Mouse (Mus musculus): ENCODE results near the gene C3ar1. TPM values are rescaled to one million over a fixed set of nuclear protein-coding genes. Genes with fewer than 3 reads are reported as not detected.

Gene C3ar1
- 1.1 and 2.0 TPM in 2 replicates for polyA plus RNA-seq (2012; rRNA removed)

DNA sequence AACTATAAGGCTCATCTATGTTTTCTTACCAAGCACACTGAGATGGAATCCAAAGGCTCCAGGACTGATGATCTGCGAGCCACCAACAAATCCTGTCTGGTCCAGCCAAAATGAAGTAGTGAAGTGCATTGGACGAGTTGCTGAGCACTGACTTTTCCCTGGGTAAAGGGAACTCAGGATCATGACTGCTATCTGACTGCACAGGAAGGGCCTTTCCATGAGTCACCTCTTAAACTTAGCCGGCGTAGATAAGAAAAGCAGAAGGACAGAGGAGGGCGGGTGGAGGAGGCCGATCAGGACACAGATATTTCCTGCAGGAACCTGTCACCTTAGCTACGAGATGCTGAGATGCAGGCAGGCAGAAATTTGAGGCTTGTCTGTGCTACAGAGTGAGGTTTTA lies at the start of gene C3ar1:
Gene C3ar1, minus strand, starts transcription at position 207 of the 400 bp plus-strand sequence.

DNA sequence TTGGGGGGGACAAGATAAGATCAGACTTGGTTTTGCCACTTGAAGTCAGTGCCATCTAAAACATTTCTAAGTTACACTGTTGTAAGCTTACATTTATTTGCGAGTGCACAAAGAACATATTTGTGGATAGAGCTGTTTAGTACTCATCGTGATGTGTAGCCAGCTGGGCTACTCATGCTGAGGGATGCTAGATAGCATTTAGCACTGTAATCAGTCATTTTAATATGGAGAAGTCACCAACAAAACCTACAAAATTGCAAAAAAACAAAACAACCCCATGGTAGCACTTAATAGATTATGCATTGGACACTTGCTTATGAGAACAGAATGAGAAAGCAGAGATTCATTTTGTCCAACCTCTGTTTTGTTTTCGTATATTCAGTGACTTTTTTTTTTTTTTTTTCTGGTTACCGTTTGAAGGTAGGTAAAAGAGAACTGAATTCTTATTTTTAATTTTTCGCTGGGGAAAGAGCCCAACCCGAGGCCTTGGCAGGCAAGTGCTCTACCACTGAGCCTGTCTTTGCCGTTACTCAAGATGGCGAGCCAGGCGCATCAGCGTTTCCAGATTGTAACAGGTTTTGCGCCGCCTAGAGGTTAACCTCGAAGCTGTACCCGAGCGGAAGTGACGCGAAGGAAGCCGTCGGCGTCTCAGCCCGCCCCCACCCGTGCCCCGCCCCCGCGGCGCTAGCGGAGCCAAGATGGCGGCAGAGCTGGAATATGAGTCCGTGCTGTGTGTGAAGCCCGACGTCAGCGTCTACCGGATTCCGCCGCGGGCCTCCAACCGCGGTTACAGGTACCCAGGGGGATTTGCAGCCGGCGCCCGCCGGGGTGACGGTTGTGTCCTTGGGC lies 18.1 kb upstream of the C3ar1 start, which contains the start of gene Necap1:
Gene Necap1, plus strand, starts transcription at position 604 of the 849 bp plus-strand sequence.

DNA sequence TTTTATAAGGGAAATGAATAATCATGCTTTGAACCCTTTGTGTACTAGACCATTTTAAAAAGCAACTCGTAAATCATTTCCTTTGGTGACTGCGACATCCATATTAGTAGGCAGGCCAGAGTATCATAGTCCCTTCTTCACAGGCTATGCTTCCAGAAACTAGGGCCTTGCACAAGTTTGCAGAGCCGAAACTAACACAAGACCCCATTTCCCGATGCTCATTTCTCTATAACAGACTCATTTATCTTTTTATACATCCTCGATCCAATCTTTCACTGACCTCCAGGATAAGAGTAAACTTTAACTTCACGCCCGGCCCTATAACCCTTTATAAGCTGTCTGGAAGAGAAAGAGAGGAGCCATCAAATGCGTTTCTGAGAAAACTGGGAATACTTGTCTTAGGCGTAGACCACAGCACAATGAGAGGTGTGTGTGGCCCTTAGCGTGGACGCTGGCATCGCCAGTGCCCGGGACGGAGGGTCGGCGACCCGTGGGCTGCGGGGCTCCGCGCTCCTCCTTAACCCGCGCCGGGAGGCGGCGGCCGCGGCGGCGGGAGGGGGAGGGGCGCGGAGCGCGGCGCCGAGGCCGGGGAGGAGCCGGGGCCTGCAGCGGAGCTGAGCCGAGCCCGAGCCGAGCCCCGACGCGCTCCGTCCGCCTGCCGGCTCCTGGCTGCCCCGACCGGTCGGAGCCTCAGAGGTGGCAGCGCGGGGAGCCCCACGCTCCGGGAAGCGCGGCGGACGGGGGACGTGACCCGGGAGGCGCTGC lies 36.5 kb downstream of the C3ar1 start, which contains the start of gene Foxj2:
Gene Foxj2, plus strand, starts transcription at position 609 of the 765 bp plus-strand sequence.

DNA sequence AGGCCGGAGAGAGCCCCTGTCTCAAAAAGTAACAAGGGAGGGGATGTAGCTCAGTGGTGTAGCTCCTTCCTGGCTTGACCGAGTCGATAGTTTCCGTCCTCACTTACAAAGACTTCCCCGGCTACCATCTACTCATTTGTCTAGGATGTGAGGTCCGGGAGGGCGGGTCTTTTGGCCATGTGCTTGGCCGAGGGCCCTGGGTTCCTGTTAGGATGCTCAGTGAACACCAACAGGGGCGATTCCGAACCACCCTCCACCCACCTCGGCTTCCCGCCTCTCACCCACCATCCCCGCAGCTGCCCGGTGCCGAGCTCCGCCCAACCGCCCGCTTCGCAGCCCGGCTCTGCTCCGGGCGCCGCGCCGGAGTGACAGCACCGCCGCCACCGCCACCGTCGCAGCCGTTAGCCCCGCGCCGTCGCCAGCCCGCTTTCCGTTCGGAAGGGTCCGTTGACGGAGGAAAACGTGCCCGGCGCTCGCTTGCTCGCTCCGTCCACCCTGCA lies 54.6 kb downstream of the C3ar1 start, which contains the start of gene Slc2a3:
Gene Slc2a3, minus strand, starts transcription at position 340 of the 500 bp plus-strand sequence.

Other genes starting within 250 kb of the C3ar1 start
- gene Gdf3, start 246.1 kb downstream of the C3ar1 start, polyA plus RNA-seq (2012; rRNA removed): 0.36 and 0.42 TPM in 2 replicates
- 0.48 TPM in 1 of 2 replicates, not detected in the other for gene Dppa3, start 229.8 kb downstream of the C3ar1 start, polyA plus RNA-seq (2012; rRNA removed)
- gene Nanog, start 148.7 kb downstream of the C3ar1 start, polyA plus RNA-seq (2012; rRNA removed): 0.14 and 0.43 TPM in 2 replicates
- 14.9 and 19.4 TPM in 2 replicates for gene Slc2a3, start 54.5 kb downstream of the C3ar1 start, polyA plus RNA-seq (2012; rRNA removed)
- gene Foxj2, start 36.2 kb downstream of the C3ar1 start, polyA plus RNA-seq (2012; rRNA removed): 3.9 and 6.4 TPM in 2 replicates
- 22.8 and 42.8 TPM in 2 replicates for gene Necap1, start 18.3 kb upstream of the C3ar1 start, polyA plus RNA-seq (2012; rRNA removed)
- 0.96 and 0.99 TPM in 2 replicates for gene Clec4a1, start 65.7 kb upstream of the C3ar1 start, polyA plus RNA-seq (2012; rRNA removed)
- gene Clec4a3, start 96.4 kb upstream of the C3ar1 start, polyA plus RNA-seq (2012; rRNA removed): 0.25 and 0.30 TPM in 2 replicates
- not detected in 2 replicates for gene Clec4a4, start 134.2 kb upstream of the C3ar1 start, polyA plus RNA-seq (2012; rRNA removed)
- gene Clec4b1, start 193.8 kb upstream of the C3ar1 start, polyA plus RNA-seq (2012; rRNA removed): not detected in 2 replicates